Mouse (Mus musculus) intestine, embryonic 16.5 days (tissue): ENCODE results near the gene Rinl. TPM values are rescaled to one million over a fixed set of nuclear protein-coding genes. Genes with fewer than 3 reads are reported as not detected.
A peak's percentile ranks its signal among the peaks of the same experiment; 100 is the strongest.

ENCODE experiments used
- ATAC-seq: fragments of 200-750 bp; cut with Nextera tagmentation; 2 replicates; pipeline ENCODE4 v1.8.0; 2017; ENCODE audit warnings: moderate TSS enrichment, moderate library complexity
- H3K27ac ChIP-seq: fragments of 300-500 bp; sonication (generic); 2 replicates; pipeline ENCODE4 v1.5.1; 2014; ENCODE audit warnings: mild to moderate bottlenecking, low read length
- H3K27me3 ChIP-seq: fragments of 300-500 bp; sonication (generic); replicated peaks from 2 replicates; pipeline ENCODE4 v1.6.1; 2014; ENCODE audit warnings: low read length, control low read depth, mixed read lengths; ENCODE audit not compliant: control insufficient read depth, insufficient read depth
- H3K36me3 ChIP-seq: fragments of 300-500 bp; sonication (generic); 2 replicates; pipeline ENCODE4 v1.6.1; 2014; ENCODE audit warnings: low read length, control low read depth; ENCODE audit not compliant: control insufficient read depth, insufficient read depth
- H3K4me1 ChIP-seq: fragments of 300-500 bp; sonication (generic); 2 replicates; pipeline ENCODE4 v1.6.1; 2014; ENCODE audit warnings: low read length, control low read depth, mixed read lengths; ENCODE audit not compliant: control insufficient read depth, insufficient read depth
- H3K4me2 ChIP-seq: fragments of 300-500 bp; sonication (generic); 2 replicates; pipeline ENCODE4 v1.6.1; 2014; ENCODE audit warnings: low read depth, low read length, control low read depth
- H3K4me3 ChIP-seq: fragments of 300-500 bp; sonication (generic); 2 replicates; pipeline ENCODE4 v1.5.1; 2014; ENCODE audit warnings: mild to moderate bottlenecking, low read length
- H3K9ac ChIP-seq: fragments of 300-500 bp; sonication (generic); 2 replicates; pipeline ENCODE4 v1.6.1; 2014; ENCODE audit warnings: low read depth, low read length
- H3K9me3 ChIP-seq: fragments of 300-500 bp; sonication (generic); 2 replicates; pipeline ENCODE4 v1.6.1; 2016; ENCODE audit warnings: low read length, control low read depth; ENCODE audit not compliant: control insufficient read depth
- WGBS: fragments of 180-500 bp; shearing (Covaris S2); extraction: QIAGEN DNeasy Blood & Tissue Kit; methylation state at CpG from one replicate; pipeline ENCODE4 v1.1.7; 2014; 5-methylcytosine and 5-hydroxymethylcytosine counted together
- polyA plus RNA-seq: library from polyadenylated mRNA; unstranded; fragments of >200 nt; fragmentation: Nextera tagmentation; extraction: Ambion mirVana; gene quantifications from 2 replicates; pipeline ENCODE4 v1.2.1, GENCODE M21; 2015

Gene Rinl
- polyA plus RNA-seq, 1 experiment from 2014 or later: 5.9 TPM

- ATAC-seq: no peak
- Histone ChIP-seq H3K27ac (no peak overlapping the region), H3K4me1 (peaks cover 79% of the 10 kb centered on the region), H3K9ac (no peak overlapping the region), H3K36me3 (peaks cover 74% of the 10 kb centered on the region), H3K4me2 (no peak overlapping the region), H3K27me3 (no peaks in the 10 kb centered on the region), H3K4me3 (no peak overlapping the region), H3K9me3 (no peaks in the 10 kb centered on the region)
- WGBS: 69% methylated on average over 4 of the region's 4 CpGs
These were observed 29.2 kb downstream of the Rinl start for GRCm38 (mm10) chr7:28817957-28818356.

DNA sequence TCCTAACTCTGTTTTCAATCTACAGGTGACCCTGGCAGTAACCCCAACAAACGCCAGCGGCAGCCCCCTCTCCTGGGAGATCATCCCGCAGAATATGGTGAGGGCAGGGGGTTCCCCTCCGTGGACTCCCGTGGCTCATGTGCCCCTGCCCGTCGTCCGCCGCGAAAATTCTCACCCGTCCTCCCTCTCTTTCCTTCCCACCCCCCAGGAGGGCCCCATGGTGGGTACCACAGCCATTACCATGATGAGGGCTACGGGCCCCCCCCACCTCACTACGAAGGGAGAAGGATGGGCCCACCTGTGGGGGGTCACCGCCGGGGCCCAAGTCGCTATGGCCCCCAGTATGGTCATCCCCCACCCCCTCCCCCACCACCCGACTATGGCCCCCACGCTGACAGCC lies 29.7 kb downstream of the Rinl start:
- Histone ChIP-seq H3K4me1 (peaks cover 79% of the 10 kb centered on the region), H3K9ac (no peak overlapping the region), H3K4me2 (no peak overlapping the region), H3K9me3 (no peaks in the 10 kb centered on the region), H3K27ac (no peak overlapping the region), H3K27me3 (no peaks in the 10 kb centered on the region), H3K36me3 (peaks cover 70% of the 10 kb centered on the region), H3K4me3 (no peak overlapping the region)
- no peak for ATAC-seq
- WGBS: 86% methylated on average over 18 of the region's 18 CpGs

GRCm38 (mm10) chr7:28818861-28819452 lies 30.2 kb downstream of the Rinl start:
- H3K27ac ChIP-seq: no peak overlapping the region; the same call in 1 of the 2 replicates
- no peak overlapping the region for H3K4me2 ChIP-seq
- H3K4me1 ChIP-seq: peaks cover 77% of the 10 kb centered on the region
- H3K4me3 ChIP-seq: no peak overlapping the region
- H3K9ac ChIP-seq: no peak overlapping the region
- no peak for ATAC-seq
- H3K27me3 ChIP-seq: no peaks in the 10 kb centered on the region
- no peaks in the 10 kb centered on the region for H3K9me3 ChIP-seq
- 76% methylated on average over 4 of the region's 4 CpGs for WGBS
- peaks cover 65% of the 10 kb centered on the region for H3K36me3 ChIP-seq

GRCm38 (mm10) chr7:28819571-28819970 lies 30.8 kb downstream of the Rinl start:
- Histone ChIP-seq H3K36me3 (peaks cover 60% of the 10 kb centered on the region), H3K9me3 (no peaks in the 10 kb centered on the region), H3K27me3 (no peaks in the 10 kb centered on the region), H3K4me2 (no peak overlapping the region), H3K9ac (peak overlapping the region; percentile 22; the same call in 1 of the 2 replicates), H3K27ac (no peak overlapping the region), H3K4me3 (no peak overlapping the region), H3K4me1 (peaks cover 73% of the 10 kb centered on the region)
- no peak for ATAC-seq
- WGBS: 82% methylated on average over 4 of the region's 4 CpGs

GRCm38 (mm10) chr7:28820358-28821260 lies 31.8 kb downstream of the Rinl start:
- no peak for ATAC-seq
- H3K36me3 ChIP-seq: peaks cover 51% of the 10 kb centered on the region
- H3K9me3 ChIP-seq: no peaks in the 10 kb centered on the region
- no peak overlapping the region for H3K4me2 ChIP-seq
- H3K27ac ChIP-seq: peak overlapping the region; percentile 10; the same call in 1 of the 2 replicates
- H3K9ac ChIP-seq: no peak overlapping the region
- no peaks in the 10 kb centered on the region for H3K27me3 ChIP-seq
- H3K4me3 ChIP-seq: no peak overlapping the region
- H3K4me1 ChIP-seq: peaks cover 66% of the 10 kb centered on the region
- WGBS: 68% methylated on average over 12 of the region's 12 CpGs

DNA sequence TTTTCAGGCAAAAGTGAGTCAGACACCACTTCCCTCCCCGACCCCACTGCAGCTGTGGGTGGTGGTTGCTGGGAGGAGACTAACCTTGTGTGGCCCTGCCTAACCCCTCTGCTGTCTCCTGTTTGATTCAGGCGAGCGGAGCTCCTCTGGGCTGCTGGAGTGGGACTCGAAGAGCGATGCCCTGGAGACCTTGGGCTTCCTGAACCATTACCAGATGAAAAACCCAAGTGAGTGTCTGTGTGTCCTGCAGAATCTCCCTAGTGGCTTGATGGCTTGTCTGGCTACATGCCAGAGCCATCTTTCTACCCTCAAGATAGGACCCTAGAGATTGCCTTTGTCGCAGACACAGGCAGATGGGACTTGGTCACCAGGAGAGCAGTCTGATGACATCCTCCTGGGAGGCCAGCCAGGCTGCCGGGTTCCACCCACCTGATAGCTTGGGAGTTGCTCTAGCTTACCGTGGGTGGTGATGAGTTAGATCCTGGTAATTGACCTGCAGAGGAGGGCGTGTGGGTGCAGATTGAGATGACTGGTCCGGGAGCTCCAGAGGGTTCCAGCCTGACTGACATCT lies 32.6 kb downstream of the Rinl start:
- 67% methylated on average over 10 of the region's 10 CpGs for WGBS

DNA sequence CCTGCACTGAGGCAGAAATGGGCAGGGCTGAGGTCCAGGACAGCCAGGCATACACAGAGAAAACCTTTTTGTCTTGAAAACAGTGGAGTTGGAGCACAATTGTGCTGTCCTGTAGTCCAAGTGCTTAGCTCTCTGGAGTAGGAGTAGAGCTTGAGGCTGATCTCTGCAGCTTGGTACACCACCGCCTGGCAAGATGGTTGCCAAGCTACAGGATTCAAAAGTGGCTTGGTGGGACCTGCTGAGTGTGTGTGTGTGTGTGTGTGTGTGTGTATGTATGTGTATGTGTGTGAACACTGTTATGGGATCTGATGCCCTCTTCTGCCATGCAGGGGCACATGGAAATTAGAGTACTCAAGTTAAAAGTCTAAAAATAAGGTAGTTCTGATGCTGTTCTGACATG lies 33.8 kb downstream of the Rinl start:
- Histone ChIP-seq H3K9ac (no peak overlapping the region), H3K4me3 (no peak overlapping the region), H3K9me3 (no peaks in the 10 kb centered on the region), H3K27me3 (no peaks in the 10 kb centered on the region), H3K4me2 (no peak overlapping the region), H3K27ac (peak overlapping the region; percentile 20), H3K36me3 (peaks cover 33% of the 10 kb centered on the region), H3K4me1 (peaks cover 59% of the 10 kb centered on the region)
- 81% methylated on average over 1 of the region's 1 CpGs for WGBS
- no peak for ATAC-seq

More for the DNA sequence above, 32.6 kb downstream of the Rinl start:
- H3K27ac ChIP-seq: peak overlapping the region; percentile 10; the same call in 1 of the 2 replicates
- no peaks in the 10 kb centered on the region for H3K9me3 ChIP-seq
- no peak for ATAC-seq
- peaks cover 66% of the 10 kb centered on the region for H3K4me1 ChIP-seq
- no peak overlapping the region for H3K4me2 ChIP-seq
- H3K9ac ChIP-seq: no peak overlapping the region
- no peaks in the 10 kb centered on the region for H3K27me3 ChIP-seq
- H3K4me3 ChIP-seq: no peak overlapping the region
- peaks cover 43% of the 10 kb centered on the region for H3K36me3 ChIP-seq

GRCm38 (mm10) chr7:28822993-28823903 lies 34.5 kb downstream of the Rinl start:
- 45% methylated on average over 10 of the region's 10 CpGs for WGBS
- H3K4me2 ChIP-seq: no peak overlapping the region
- H3K27ac ChIP-seq: peak overlapping the region; percentile 96
- H3K4me1 ChIP-seq: peaks cover 61% of the 10 kb centered on the region
- ATAC-seq: no peak
- H3K9me3 ChIP-seq: no peaks in the 10 kb centered on the region
- no peak overlapping the region for H3K4me3 ChIP-seq
- H3K36me3 ChIP-seq: peaks cover 29% of the 10 kb centered on the region
- H3K27me3 ChIP-seq: no peaks in the 10 kb centered on the region
- no peak overlapping the region; the same call in 1 of the 2 replicates for H3K9ac ChIP-seq
